Mouse (Mus musculus) ES-E14 (cell line): Measurements from ENCODE around the gene Spcs3. TPM values are rescaled to one million over a fixed set of nuclear protein-coding genes. Genes with fewer than 3 reads are reported as not detected.

Experiments
- DNase-seq: peaks from one replicate; pipeline ENCODE4 v3.0.0-alpha.2; 2013; ENCODE audit warnings: low read depth, low spot score
- H3K27ac ChIP-seq: 2 replicates; pipeline ENCODE4 v1.5.1; 2012; ENCODE audit warnings: low read depth, mild to moderate bottlenecking, low read length, moderate library complexity, mixed read lengths; ENCODE audit not compliant: poor library complexity, insufficient read depth, severe bottlenecking
- H3K36me3 ChIP-seq: 2 replicates; pipeline ENCODE4 v1.6.1; 2012; ENCODE audit warnings: mild to moderate bottlenecking, low read length, moderate library complexity, mixed read lengths; ENCODE audit not compliant: control insufficient read depth, poor library complexity, insufficient read depth, severe bottlenecking
- H3K4me1 ChIP-seq, 2 experiments: fragments of 150-350 bp in 1 of 2; sonication (generic) in 1 of 2; 2 replicates each; pipeline ENCODE4 v1.6.1; 2012; ENCODE audit warnings: low read length in 2 of 2, mild to moderate bottlenecking in 1 of 2, mixed read lengths in 1 of 2; ENCODE audit not compliant: control insufficient read depth in 2 of 2, insufficient read depth in 2 of 2, poor library complexity in 1 of 2
- H3K4me3 ChIP-seq, 2 experiments: fragments of 150-350 bp in 1 of 2; sonication (generic) in 1 of 2; 2 replicates each; pipeline ENCODE4 v1.5.1; 2012; ENCODE audit warnings: low read length in 2 of 2, low read depth in 1 of 2, mild to moderate bottlenecking in 1 of 2, mixed read lengths in 1 of 2; ENCODE audit not compliant: insufficient read depth in 1 of 2, poor library complexity in 1 of 2, severe bottlenecking in 1 of 2
- H3K9ac ChIP-seq: 2 replicates; pipeline ENCODE4 v1.6.1; 2012; ENCODE audit warnings: low read depth, mild to moderate bottlenecking, low read length, mixed read lengths; ENCODE audit not compliant: poor library complexity, insufficient read depth, severe bottlenecking
- H3K9me3 ChIP-seq: fragments of 150-350 bp; sonication (generic); 2 replicates; pipeline ENCODE4 v1.6.1; 2012; ENCODE audit warnings: low read depth, mild to moderate bottlenecking, low read length; ENCODE audit not compliant: control insufficient read depth, insufficient read depth
- CHD2 ChIP-seq: IDR thresholded peaks from 2 replicates; pipeline ENCODE4 v1.6.1; 2014; ENCODE audit warnings: mild to moderate bottlenecking, low read depth, low read length, inconsistent platforms
- HCFC1 ChIP-seq: IDR thresholded peaks from 2 replicates; pipeline ENCODE4 v1.6.1; 2012; ENCODE audit warnings: low read length, inconsistent platforms, borderline replicate concordance; ENCODE audit not compliant: insufficient read depth
- MAFK ChIP-seq: IDR thresholded peaks from 2 replicates; pipeline ENCODE4 v1.6.1; 2014; ENCODE audit warnings: mild to moderate bottlenecking, low read depth, low read length, inconsistent platforms; ENCODE audit not compliant: insufficient read depth
- ZC3H11A ChIP-seq: IDR thresholded peaks from 2 replicates; pipeline ENCODE4 v1.6.1; 2012; ENCODE audit warnings: low read depth, mild to moderate bottlenecking, inconsistent platforms, low read length, borderline replicate concordance
- ZNF384 ChIP-seq: IDR thresholded peaks from 2 replicates; pipeline ENCODE4 v1.6.1; 2012; ENCODE audit warnings: low read depth, low read length, inconsistent platforms
- in situ Hi-C, 2 experiments: fragments of 600-800 bp; cut with MboI; formaldehyde crosslinking; loops; one replicate each; pipeline ENCODE4 v1.15.1; 2025; ENCODE audit warnings: low sequenced_read_pairs in 2 of 2, inconsistent platforms in 1 of 2; ENCODE audit not compliant: unreplicated experiment in 2 of 2
- total RNA-seq: library from RNA; depleted of rRNA; stranded (reverse); fragments of 300-350 nt; gene quantifications from 2 replicates; pipeline ENCODE4 v1.2.3, GENCODE M21; 2012

Spcs3 gene
- total RNA-seq, 1 experiment = 98.1 TPM

- Histone ChIP-seq H3K4me1 (peaks cover 0 to 4% of the 10 kb centered on the region in 2 experiments; a peak in 1 of 4 replicates), H3K9ac (no peak overlapping the region), H3K4me3 (no peak overlapping the region), H3K27ac (no peak overlapping the region), H3K9me3 (no peaks in the 10 kb centered on the region), H3K36me3 (no peaks in the 10 kb centered on the region)
- no peak for DNase-seq
- in situ Hi-C loops = loop anchor here in 1 of 2 experiments (25.0 kb wide), 1 partner anchor 155 kb away; no protein-coding TSS in a partner anchor
- TF ChIP-seq ZC3H11A = peak; percentile 91
- TF ChIP-seq HCFC1 = no peak
Measured at GRCm38 (mm10) chr8:54507428-54508095, 22.2 kb downstream of the Spcs3 start.

GRCm38 (mm10) chr8:54505060-54505459 lies 24.7 kb downstream of the Spcs3 start:
- no peak overlapping the region for H3K9ac ChIP-seq
- no peak for DNase-seq
- TF ChIP-seq ZC3H11A (no peak), ZNF384 (no peak), HCFC1 (no peak), CHD2 (no peak), MAFK (no peak)
- in situ Hi-C loops = loop anchor here in 1 of 2 experiments (25.0 kb wide), 1 partner anchor 157 kb away; no protein-coding TSS in a partner anchor
- no peaks in the 10 kb centered on the region for H3K9me3 ChIP-seq
- H3K4me1 ChIP-seq = peaks cover 0 to 4% of the 10 kb centered on the region in 2 experiments; a peak in 1 of 4 replicates
- H3K36me3 ChIP-seq = no peaks in the 10 kb centered on the region
- no peak overlapping the region for H3K4me3 ChIP-seq
- no peak overlapping the region for H3K27ac ChIP-seq

GRCm38 (mm10) chr8:54503104-54503503 lies 26.7 kb downstream of the Spcs3 start:
- Histone ChIP-seq H3K4me1 (no peaks in the 10 kb centered on the region), H3K27ac (no peak overlapping the region), H3K9me3 (no peaks in the 10 kb centered on the region), H3K9ac (no peak overlapping the region), H3K4me3 (no peak overlapping the region), H3K36me3 (no peaks in the 10 kb centered on the region)
- TF ChIP-seq MAFK = no peak
- TF ChIP-seq HCFC1 = no peak
- no peak for TF ChIP-seq CHD2
- no peak for TF ChIP-seq ZNF384
- no peak for DNase-seq
- in situ Hi-C loops = loop anchor here in 1 of 2 experiments (25.0 kb wide), 1 partner anchor 159 kb away; no protein-coding TSS in a partner anchor

- Histone ChIP-seq H3K36me3 (no peaks in the 10 kb centered on the region), H3K27ac (no peak overlapping the region)
- TF ChIP-seq ZNF384 = no peak
Measured at GRCm38 (mm10) chr8:54493915-54494314, 35.9 kb downstream of the Spcs3 start.

GRCm38 (mm10) chr8:54493110-54493509 lies 36.7 kb downstream of the Spcs3 start:
- no peak overlapping the region for H3K27ac ChIP-seq
- no peaks in the 10 kb centered on the region for H3K36me3 ChIP-seq
- no peak overlapping the region for H3K9ac ChIP-seq
- H3K9me3 ChIP-seq = no peaks in the 10 kb centered on the region
- no peaks in the 10 kb centered on the region for H3K4me1 ChIP-seq
- in situ Hi-C loops = loop anchor here in 1 of 2 experiments (25.0 kb wide), 1 partner anchor 631 kb away; no protein-coding TSS in a partner anchor
- no peak for TF ChIP-seq ZNF384
- TF ChIP-seq MAFK = no peak
- peak; percentile 17; the same call in 1 of the 2 replicates for TF ChIP-seq ZC3H11A
- H3K4me3 ChIP-seq = no peak overlapping the region
- DNase-seq = peak; percentile 58

More at GRCm38 (mm10) chr8:54493915-54494314, 35.9 kb downstream of the Spcs3 start:
- no peak overlapping the region for H3K9ac ChIP-seq
- H3K4me1 ChIP-seq = no peaks in the 10 kb centered on the region
- H3K9me3 ChIP-seq = no peaks in the 10 kb centered on the region
- no peak overlapping the region for H3K4me3 ChIP-seq
- in situ Hi-C loops = loop anchor here in 1 of 2 experiments (25.0 kb wide), 1 partner anchor 632 kb away; no protein-coding TSS in a partner anchor
- DNase-seq = no peak
